Mouse (Mus musculus): ENCODE results near the gene Rnf20.

- TF ChIP-seq NANOG (IDR thresholded peaks at IDR 0.05; ENCODE audit: borderline replicate concordance, low read length) (no peak), CTCF (conservative IDR thresholded peaks at IDR 0.05; ENCODE audit: low read length) (no peak), POU5F1 (IDR thresholded peaks at IDR 0.05; ENCODE audit: borderline replicate concordance, low read length) (no peak)
Measured at GRCm38 (mm10) chr4:49637821-49638220, 6.0 kb downstream of the Rnf20 start.
